Mouse (Mus musculus) heart, embryonic 11.5 days (tissue): ENCODE data around the gene Adm. TPM values are rescaled to one million over a fixed set of nuclear protein-coding genes. Genes with fewer than 3 reads are reported as not detected.
"Not testable (repeated sequence)": the region's sequence is repeated elsewhere in the genome, so short reads cannot be mapped to it uniquely, and the experiment has no call there.

Experiments
- ATAC-seq: fragments of 200-750 bp; cut with Nextera tagmentation; replicated peaks from 2 replicates; pipeline ENCODE4 v1.8.0; 2017; ENCODE audit warnings: moderate library complexity; ENCODE audit not compliant: insufficient number of reproducible peaks, low FRiP score, low TSS enrichment
- H3K27ac ChIP-seq: fragments of 300-500 bp; sonication (generic); 2 replicates; pipeline ENCODE4 v1.5.1; 2014; ENCODE audit warnings: mild to moderate bottlenecking, low read depth, low read length
- H3K27me3 ChIP-seq: fragments of 300-500 bp; sonication (generic); 2 replicates; pipeline ENCODE4 v1.6.1; 2014; ENCODE audit warnings: mild to moderate bottlenecking, low read length, mixed read lengths; ENCODE audit not compliant: control insufficient read depth, insufficient read depth
- H3K36me3 ChIP-seq: fragments of 300-500 bp; sonication (generic); 2 replicates; pipeline ENCODE4 v1.6.1; 2014; ENCODE audit warnings: mild to moderate bottlenecking, low read length, moderate library complexity, mixed read lengths; ENCODE audit not compliant: control insufficient read depth, insufficient read depth
- H3K4me1 ChIP-seq: fragments of 300-500 bp; sonication (generic); 2 replicates; pipeline ENCODE4 v1.6.1; 2014; ENCODE audit warnings: low read length; ENCODE audit not compliant: control insufficient read depth, insufficient read depth
- H3K4me2 ChIP-seq: fragments of 300-500 bp; sonication (generic); 2 replicates; pipeline ENCODE4 v1.6.1; 2014; ENCODE audit warnings: mild to moderate bottlenecking, moderate library complexity
- H3K4me3 ChIP-seq: fragments of 300-500 bp; sonication (generic); 2 replicates; pipeline ENCODE4 v1.5.1; 2014; ENCODE audit warnings: low read depth, low read length
- H3K9ac ChIP-seq: fragments of 300-500 bp; sonication (generic); 2 replicates; pipeline ENCODE4 v1.6.1; 2014; ENCODE audit warnings: mild to moderate bottlenecking, low read depth, low read length, moderate library complexity
- H3K9me3 ChIP-seq: fragments of 300-500 bp; sonication (generic); replicated peaks from 2 replicates; pipeline ENCODE4 v1.6.1; 2016; ENCODE audit warnings: low read length; ENCODE audit not compliant: control insufficient read depth
- WGBS: fragments of 180-500 bp; shearing (Covaris S2); extraction: QIAGEN DNeasy Blood & Tissue Kit; methylation state at CpG from one replicate; pipeline ENCODE4 v1.1.7; 2014; ENCODE audit not compliant: insufficient replicate concordance; 5-methylcytosine and 5-hydroxymethylcytosine counted together
- polyA plus RNA-seq: library from polyadenylated mRNA; unstranded; fragments of >200 nt; fragmentation: Nextera tagmentation; extraction: Ambion mirVana; gene quantifications from 2 replicates; pipeline ENCODE4 v1.2.1, GENCODE M21; 2014

The Adm gene
- 13.0 and 14.9 TPM in 2 replicates for polyA plus RNA-seq

DNA sequence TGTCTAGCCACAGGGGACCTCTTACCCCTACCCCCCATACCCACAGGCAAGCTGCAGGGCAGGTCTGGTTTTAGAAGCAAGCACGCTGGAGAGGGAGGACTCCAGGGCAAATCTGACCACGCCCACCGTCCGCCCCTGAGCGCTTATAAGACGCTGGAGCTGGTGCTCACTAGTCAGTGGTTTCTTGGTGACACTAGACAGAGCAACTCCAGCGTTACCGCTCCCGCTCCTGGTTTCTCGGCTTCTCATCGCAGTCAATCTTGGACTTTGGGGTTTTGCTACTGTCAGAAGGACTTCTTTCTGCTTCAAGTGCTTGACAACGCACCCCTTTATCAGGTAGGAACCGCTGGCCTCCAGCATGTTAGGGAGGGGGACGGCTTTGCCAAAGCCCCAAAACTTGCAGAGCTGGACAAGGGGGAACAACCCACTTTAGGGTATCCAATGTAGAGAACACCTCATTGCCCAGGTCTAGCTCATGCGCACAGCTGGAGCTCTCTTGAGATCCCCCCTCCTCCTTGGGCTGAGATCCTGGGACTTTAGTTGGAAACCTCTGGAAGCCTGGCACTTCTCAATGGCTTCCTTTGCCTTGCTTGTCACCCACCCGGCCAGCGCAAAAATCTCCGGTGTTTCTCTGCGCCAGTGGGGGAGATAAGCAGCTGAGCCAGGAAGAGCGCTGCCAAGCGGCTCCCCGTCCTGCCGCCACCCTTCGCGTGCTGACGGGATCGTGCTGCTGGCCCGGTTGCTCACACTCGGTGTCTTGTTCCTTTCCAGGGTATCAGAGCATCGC lies at the start of gene Adm:
Gene Adm, plus strand, starts transcription at position 176 of the 787 bp plus-strand sequence.
- H3K36me3 ChIP-seq = no peaks in the 10 kb centered on the region
- H3K4me2 ChIP-seq = peak within 1 kb of the TSS; percentile 92
- 0 out of 2 replicates have a peak, but pooled peaks have one; percentile 43 for ATAC-seq
- H3K27me3 ChIP-seq = peaks cover 44% of the 10 kb centered on the region
- peaks cover 25% of the 10 kb centered on the region for H3K4me1 ChIP-seq
- H3K9me3 ChIP-seq = no peaks in the 10 kb centered on the region
- H3K4me3 ChIP-seq = peak within 1 kb of the TSS; percentile 62
- H3K9ac ChIP-seq = peak within 1 kb of the TSS; percentile 78
- WGBS = 1% methylated on average over 30 of the region's 30 CpGs
- H3K27ac ChIP-seq = no peak within 1 kb of the TSS; the same call in 1 of the 2 replicates

DNA sequence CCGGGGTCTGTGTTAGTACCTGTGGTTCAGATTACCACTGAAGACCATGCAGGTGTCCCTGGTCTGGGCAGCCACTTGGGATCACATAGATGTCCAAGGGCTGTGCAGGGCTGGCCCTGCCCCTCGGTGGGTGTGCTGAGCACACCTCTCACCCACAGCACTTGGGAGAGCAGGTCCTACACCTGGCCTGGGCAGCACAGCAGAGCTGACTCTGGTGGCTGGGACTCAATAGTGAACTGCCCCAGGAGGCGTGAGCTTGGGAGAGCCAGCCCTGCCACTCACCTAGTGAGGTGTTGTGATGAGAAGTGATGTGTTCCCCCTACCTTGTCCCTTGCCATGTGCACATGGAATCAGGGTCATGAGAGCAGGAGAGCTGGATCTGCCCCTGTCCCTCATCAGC lies 43.8 kb upstream of the Adm start:
- no peaks in the 10 kb centered on the region for H3K36me3 ChIP-seq
- H3K4me1 ChIP-seq = no peaks in the 10 kb centered on the region
- ATAC-seq = no peak
- no peak overlapping the region for H3K4me2 ChIP-seq
- WGBS = 89% methylated on average over 3 of the region's 3 CpGs
- H3K9ac ChIP-seq = no peak overlapping the region
- H3K9me3 ChIP-seq = no peaks in the 10 kb centered on the region
- no peak overlapping the region for H3K4me3 ChIP-seq
- H3K27me3 ChIP-seq = no peaks in the 10 kb centered on the region
- no peak overlapping the region for H3K27ac ChIP-seq

- no peaks in the 10 kb centered on the region for H3K4me1 ChIP-seq
- no peaks in the 10 kb centered on the region for H3K27me3 ChIP-seq
- H3K9me3 ChIP-seq = no peaks in the 10 kb centered on the region
- H3K4me3 ChIP-seq = no peak overlapping the region
- no peak overlapping the region for H3K9ac ChIP-seq
- WGBS = 67% methylated on average over 2 of the region's 2 CpGs
- H3K4me2 ChIP-seq = no peak overlapping the region
- peak; percentile 52; the same call in 1 of the 2 replicates for ATAC-seq
- H3K27ac ChIP-seq = no peak overlapping the region
- no peaks in the 10 kb centered on the region for H3K36me3 ChIP-seq
Measured at GRCm38 (mm10) chr7:110584159-110584558, 43.3 kb upstream of the Adm start.

- H3K27me3 ChIP-seq = no peaks in the 10 kb centered on the region
- 72% methylated on average over 2 of the region's 2 CpGs for WGBS
- no peak overlapping the region for H3K4me3 ChIP-seq
- H3K9me3 ChIP-seq = no peaks in the 10 kb centered on the region
- H3K36me3 ChIP-seq = no peaks in the 10 kb centered on the region
- no peak overlapping the region for H3K9ac ChIP-seq
- no peaks in the 10 kb centered on the region for H3K4me1 ChIP-seq
- no peak overlapping the region for H3K4me2 ChIP-seq
- H3K27ac ChIP-seq = no peak overlapping the region
- no peak for ATAC-seq
Measured at GRCm38 (mm10) chr7:110585250-110585649, 42.2 kb upstream of the Adm start.

DNA sequence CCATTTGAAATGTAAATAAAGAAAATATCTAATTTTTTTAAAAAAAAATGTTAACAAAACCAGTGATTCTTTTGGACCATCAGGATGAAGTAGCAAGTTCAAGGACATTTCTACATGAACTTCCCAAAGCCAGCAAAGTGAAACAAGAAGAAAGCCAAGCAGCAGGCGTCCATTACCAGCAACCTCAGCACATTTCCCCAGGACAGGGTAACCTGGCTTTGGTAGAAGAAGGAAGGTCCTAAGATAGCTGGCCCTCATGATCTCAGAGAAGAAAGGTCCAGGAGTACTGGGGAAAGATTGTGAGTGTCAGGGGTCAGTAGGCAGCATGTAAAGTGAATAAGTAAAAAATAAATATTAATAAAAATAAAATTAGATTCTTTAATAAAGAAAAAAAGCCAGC lies 39.7 kb upstream of the Adm start:
- ATAC-seq = no peak
- Histone ChIP-seq H3K9ac (no peak overlapping the region), H3K27me3 (no peaks in the 10 kb centered on the region), H3K9me3 (no peaks in the 10 kb centered on the region), H3K4me2 (no peak overlapping the region), H3K4me3 (no peak overlapping the region), H3K27ac (no peak overlapping the region), H3K4me1 (no peaks in the 10 kb centered on the region), H3K36me3 (no peaks in the 10 kb centered on the region)
- WGBS = 75% methylated on average over 1 of the region's 1 CpGs

DNA sequence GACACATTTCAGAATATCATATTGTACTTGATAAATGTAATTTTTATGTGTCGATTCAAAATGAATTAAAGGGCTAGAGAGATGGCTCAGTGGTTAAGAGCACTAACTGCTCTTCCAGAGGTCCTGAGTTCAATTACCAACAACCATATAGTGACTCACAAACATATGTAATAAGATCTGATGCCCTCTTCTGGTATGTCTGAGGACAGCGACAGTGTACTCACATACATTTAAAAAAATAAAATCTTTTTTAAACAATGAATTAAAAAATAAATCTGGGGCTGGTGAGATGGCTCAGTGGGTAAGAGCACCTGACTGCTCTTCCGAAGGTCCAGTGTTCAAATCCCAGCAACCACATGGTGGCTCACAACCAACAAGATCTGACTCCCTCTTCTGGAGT lies 33.5 kb upstream of the Adm start:
- not testable (repeated sequence) for H3K4me3 ChIP-seq, H3K9ac ChIP-seq, ATAC-seq, H3K9me3 ChIP-seq, H3K27ac ChIP-seq, H3K4me2 ChIP-seq, H3K4me1 ChIP-seq, H3K36me3 ChIP-seq, H3K27me3 ChIP-seq
- 86% methylated on average over 3 of the region's 3 CpGs for WGBS

DNA sequence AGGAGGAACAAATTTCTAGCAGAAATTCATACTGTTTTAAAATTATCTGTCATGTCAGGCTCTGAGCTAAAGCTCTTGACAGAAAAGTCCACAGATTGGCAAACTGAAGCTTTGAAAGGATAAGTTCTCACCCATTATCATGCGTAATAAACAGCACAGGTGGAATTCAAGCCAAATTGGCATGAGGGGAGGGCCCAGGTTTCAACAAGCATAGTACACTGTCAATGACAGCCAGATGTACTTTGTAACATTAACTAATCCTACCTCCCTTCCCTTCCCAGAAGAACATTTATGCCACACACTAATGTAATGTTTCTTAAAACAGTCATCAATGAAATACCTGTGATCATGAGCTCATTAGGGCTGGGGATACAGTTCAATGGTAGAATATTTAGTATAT lies 30.3 kb upstream of the Adm start:
- no peak for ATAC-seq
- H3K4me3 ChIP-seq = no peak overlapping the region
- H3K27ac ChIP-seq = no peak overlapping the region
- H3K4me2 ChIP-seq = no peak overlapping the region
- no peaks in the 10 kb centered on the region for H3K27me3 ChIP-seq
- no peaks in the 10 kb centered on the region for H3K36me3 ChIP-seq
- H3K4me1 ChIP-seq = no peaks in the 10 kb centered on the region
- H3K9ac ChIP-seq = no peak overlapping the region
- H3K9me3 ChIP-seq = no peaks in the 10 kb centered on the region
- WGBS = 90% methylated on average over 1 of the region's 1 CpGs

GRCm38 (mm10) chr7:110605476-110605875 lies 22.0 kb upstream of the Adm start:
- WGBS = 81% methylated on average over 4 of the region's 4 CpGs
- Histone ChIP-seq H3K4me1 (no peaks in the 10 kb centered on the region), H3K27ac (no peak overlapping the region), H3K27me3 (no peaks in the 10 kb centered on the region), H3K36me3 (no peaks in the 10 kb centered on the region), H3K9me3 (no peaks in the 10 kb centered on the region), H3K4me2 (no peak overlapping the region), H3K9ac (no peak overlapping the region), H3K4me3 (no peak overlapping the region)
- ATAC-seq = no peak

DNA sequence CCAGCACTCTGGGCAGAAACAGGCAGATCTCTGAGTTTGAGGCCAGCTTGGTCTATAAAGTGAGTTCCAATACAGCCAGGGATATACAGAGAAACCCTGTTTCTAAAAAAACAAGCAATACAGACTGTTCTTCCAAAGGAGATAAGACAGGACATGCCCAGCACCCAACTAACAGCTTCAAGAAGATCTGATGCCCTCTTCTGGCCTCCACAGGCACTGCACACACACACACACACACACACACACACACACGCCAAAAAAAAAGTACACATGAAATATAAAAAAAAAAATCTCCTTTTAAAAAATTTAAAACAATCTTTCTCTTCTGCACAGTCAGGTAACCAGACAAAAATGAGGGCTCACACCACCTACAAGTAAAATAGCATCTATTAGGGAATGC lies 20.6 kb upstream of the Adm start:
- WGBS = 91% methylated on average over 1 of the region's 1 CpGs
- Histone ChIP-seq H3K9me3 (no peaks in the 10 kb centered on the region), H3K27me3 (no peaks in the 10 kb centered on the region), H3K4me3 (no peak overlapping the region), H3K4me2 (no peak overlapping the region), H3K4me1 (0 out of 2 replicates have a peak, but pooled peaks cover 4% of the 10 kb centered on the region), H3K36me3 (no peaks in the 10 kb centered on the region), H3K27ac (no peak overlapping the region), H3K9ac (no peak overlapping the region)
- ATAC-seq = no peak
